Mouse (Mus musculus) left cerebral cortex, adult 11 months (tissue): Measurements from ENCODE around the gene 4921504E06Rik.

ENCODE experiments used
- DNase-seq: peaks from one replicate; pipeline ENCODE4 v3.0.0; 2022; ENCODE audit warnings: low spot score

4921504E06Rik gene

GRCm38 (mm10) chr2:19505744-19506143 is 48.0 kb downstream of the 4921504E06Rik start:
- DNase-seq = no peak

DNA sequence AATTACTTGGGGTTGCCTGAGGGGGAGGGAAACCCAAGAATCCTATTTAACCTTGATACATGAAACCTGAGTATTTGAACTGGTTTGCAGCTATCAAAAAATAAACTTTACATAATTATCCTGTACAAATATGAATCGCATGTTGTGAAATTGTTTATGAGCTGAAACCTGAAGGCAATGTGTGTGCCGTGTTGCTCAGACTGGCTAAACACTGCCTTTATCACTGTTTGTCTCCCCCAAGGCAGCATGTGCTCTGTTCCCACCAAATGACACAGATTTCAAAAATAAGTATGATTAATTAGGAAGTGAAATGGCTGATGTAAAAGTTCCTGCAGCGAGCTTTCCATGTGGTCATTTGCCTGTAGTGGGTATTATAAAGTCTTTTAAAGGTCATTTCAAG is 63.5 kb downstream of the 4921504E06Rik start:
- DNase-seq = no peak

GRCm38 (mm10) chr2:19461940-19462339 is 91.8 kb downstream of the 4921504E06Rik start:
- no peak for DNase-seq

DNA sequence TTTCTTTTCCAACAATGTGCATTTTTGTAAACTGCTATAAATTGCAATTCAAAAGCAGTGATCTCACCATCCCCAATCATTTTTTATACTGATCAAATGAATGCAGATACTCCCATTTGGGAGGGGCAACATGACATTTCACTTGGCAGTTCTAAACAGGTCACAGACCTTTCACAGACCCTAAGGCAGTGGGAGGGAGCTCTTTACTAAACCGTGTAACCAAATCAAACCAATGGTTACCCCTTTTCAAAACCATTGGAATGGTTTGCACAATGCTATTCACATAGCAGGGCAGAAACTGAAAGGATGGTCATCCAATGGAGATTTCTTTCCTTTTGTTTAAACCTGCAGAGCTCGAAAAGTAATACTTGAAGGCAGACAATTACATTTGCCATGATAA is 94.9 kb downstream of the 4921504E06Rik start:
- no peak for DNase-seq

GRCm38 (mm10) chr2:19455857-19456482 is 97.7 kb downstream of the 4921504E06Rik start:
- DNase-seq = no peak

DNA sequence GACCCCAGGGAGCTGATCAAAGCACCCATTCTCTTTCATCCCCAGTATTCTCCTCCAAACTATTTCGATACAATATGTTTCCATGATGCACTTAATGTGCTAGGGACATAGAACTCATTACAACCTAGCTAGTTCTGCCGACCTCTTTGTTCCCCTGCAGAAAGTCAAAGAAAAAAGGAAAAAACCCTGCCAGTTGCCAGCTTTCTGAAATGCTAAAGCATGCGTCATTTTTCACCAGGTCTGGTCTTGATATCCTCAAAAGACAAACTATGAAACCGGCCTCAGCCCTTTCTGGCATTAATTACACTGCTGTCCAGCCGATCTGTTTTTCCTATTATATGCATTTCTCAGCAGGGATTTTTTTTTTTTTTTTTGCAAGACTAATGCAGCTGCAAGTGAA is 98.5 kb downstream of the 4921504E06Rik start:
- no peak for DNase-seq

DNA sequence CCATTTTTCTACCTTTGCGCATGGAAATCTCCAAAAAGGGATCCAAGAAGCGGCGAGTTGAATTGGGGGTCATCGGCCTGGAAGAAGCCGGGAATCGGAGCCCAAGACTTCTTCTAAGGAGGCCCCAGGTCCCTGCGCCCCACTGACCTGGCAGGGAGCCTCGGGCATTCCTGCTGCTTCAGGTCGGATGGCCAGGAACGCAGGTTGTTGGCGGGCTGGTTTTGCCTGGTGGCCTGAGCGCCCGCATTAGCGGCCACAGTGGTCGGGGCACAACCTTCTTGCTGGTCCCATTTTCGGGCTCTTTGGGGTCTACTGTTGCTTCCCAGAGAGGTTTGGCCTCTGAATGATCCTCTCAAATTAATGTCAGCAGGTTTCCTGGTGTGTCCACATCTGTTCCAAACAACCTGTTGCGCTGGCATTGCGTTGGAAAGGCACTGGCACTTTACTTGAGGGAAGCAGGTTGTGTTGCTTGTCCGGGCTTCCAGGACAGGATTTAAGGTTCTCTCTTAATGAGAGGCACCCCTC is 101.1 kb downstream of the 4921504E06Rik start:
- no peak for DNase-seq

DNA sequence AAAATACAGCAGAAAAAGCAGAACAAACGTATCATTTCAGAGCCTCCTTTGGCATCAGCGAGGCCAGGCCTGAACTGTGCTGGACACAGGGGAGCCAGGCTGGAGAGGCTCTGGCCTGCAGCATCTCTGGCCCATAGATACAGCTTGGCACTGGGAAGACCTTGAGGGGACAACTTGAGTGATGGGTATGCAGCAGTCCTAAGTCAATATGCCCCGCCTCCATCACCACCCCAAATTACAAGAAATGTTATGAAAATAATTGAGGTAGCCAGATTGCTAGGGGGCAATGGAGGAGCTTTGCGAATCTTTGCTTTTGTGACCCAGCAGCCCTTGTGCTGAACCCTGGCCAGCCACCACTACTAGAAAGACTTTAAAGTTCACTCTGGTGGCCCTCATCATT is 104.4 kb downstream of the 4921504E06Rik start:
- DNase-seq = no peak

DNA sequence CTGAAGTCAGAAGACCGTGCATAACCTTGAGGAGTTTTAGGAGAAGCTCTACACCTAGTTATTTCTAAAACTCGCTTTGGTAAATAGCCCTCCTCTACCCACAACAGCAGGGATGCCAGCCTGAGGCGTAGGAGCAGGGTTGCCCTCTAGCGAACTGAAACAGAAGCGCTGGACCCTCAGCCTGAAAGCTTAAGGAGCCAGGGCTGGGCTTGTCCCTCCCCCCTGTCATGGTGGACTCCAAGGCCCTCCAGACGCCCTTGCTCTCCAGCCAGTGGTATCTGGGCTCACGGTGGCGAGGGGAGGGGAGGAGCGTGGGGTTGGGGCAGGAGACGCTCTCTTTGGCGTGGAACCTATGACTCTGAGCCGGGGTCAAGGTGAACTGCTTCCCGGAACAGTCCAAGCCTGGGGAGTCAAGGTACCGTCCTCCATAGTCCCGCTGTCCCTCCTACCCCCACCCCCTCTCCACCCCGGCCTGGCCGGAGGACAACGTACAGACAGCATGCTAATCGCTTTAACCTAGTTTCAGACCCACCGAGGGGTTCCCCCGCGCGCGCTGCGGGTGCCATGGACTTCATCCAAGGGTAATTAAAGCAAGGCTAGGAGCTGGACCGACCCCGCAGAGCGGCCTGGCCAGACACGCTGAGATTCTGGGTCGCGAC is 105.5 kb downstream of the 4921504E06Rik start:
- no peak for DNase-seq

- no peak for DNase-seq
These were observed 107.0 kb downstream of the 4921504E06Rik start for GRCm38 (mm10) chr2:19446746-19447145.

GRCm38 (mm10) chr2:19445871-19446501 is 107.7 kb downstream of the 4921504E06Rik start:
- no peak for DNase-seq

- DNase-seq = no peak
These were observed 108.5 kb downstream of the 4921504E06Rik start, which contains the start of gene Ptf1a for GRCm38 (mm10) chr2:19444931-19445831. Gene Ptf1a, plus strand, starts transcription at chr2:19445663.

GRCm38 (mm10) chr2:19444346-19444745 is 109.4 kb downstream of the 4921504E06Rik start:
- no peak for DNase-seq

- no peak for DNase-seq
These were observed 121.9 kb downstream of the 4921504E06Rik start for GRCm38 (mm10) chr2:19431614-19432323.

- no peak for DNase-seq
These were observed 122.5 kb downstream of the 4921504E06Rik start for GRCm38 (mm10) chr2:19431186-19431585.

GRCm38 (mm10) chr2:19430746-19431145 is 123.0 kb downstream of the 4921504E06Rik start:
- DNase-seq = no peak

GRCm38 (mm10) chr2:19429691-19430690 is 123.7 kb downstream of the 4921504E06Rik start:
- DNase-seq = no peak

- DNase-seq = no peak
These were observed 124.7 kb downstream of the 4921504E06Rik start for GRCm38 (mm10) chr2:19429031-19429430.

DNA sequence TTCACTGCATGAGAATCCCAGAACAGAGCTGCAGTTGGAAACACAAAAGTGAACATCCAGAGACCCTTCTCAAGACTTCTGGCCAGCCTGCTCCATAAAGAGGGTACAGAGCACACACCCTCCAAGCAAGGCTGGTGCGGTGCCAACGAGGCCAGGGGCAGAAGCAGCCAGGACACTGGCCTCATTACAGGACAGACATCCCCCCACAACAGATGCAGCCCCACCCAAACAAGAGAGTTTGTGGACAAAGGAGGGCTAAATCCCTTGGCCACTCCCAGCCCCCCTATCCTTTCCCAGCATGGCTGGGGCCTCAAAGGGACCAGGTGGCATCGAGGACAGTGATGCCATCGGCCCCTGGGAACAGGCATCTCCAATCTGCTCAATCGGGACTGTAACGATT is 130.6 kb downstream of the 4921504E06Rik start:
- no peak for DNase-seq

DNA sequence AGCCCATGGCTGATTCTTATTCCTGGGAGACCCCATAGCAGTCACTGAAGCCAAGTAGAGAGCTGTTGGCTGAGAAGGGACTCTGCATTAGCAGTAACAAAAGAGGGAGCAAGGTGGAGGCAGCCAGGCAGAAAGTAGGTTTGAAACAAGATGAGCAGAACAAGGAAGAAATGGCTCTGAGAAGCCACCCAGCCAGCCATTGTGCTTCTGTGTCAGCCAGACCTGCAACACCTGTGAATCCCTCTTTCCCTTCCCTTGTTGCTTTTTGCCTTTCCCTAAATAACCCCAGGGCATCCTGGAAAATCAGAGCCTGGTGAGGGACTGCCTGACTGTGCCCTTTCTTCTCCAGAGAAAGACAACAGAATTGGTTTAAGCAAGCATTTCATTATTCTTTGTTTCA is 131.5 kb downstream of the 4921504E06Rik start:
- no peak for DNase-seq
